Mouse (Mus musculus) hindbrain, embryonic 10.5 days (tissue): ENCODE measurements at regions not wholly inside any gene's neighbourhood (a gene's known extent, or its start where the extent isn't known, plus 50 kb on each side); places are given as distances from the start of the nearest gene placed in this dataset.
"Not testable (repeated sequence)": the region's sequence is repeated elsewhere in the genome, so short reads cannot be mapped to it uniquely, and the experiment has no call there.

Experiments used
- DNase-seq: peaks from one replicate; pipeline ENCODE4 v3.0.0-alpha.2; 2017; ENCODE audit warnings: low spot score
- H3K27ac ChIP-seq: fragments of 300-500 bp; sonication (generic); 2 replicates; pipeline ENCODE4 v1.5.1; 2016; ENCODE audit warnings: mild to moderate bottlenecking, moderate library complexity
- H3K27me3 ChIP-seq: fragments of 300-500 bp; sonication (generic); 2 replicates; pipeline ENCODE4 v1.6.1; 2016; ENCODE audit warnings: mild to moderate bottlenecking; ENCODE audit not compliant: poor library complexity, insufficient read depth, severe bottlenecking
- H3K36me3 ChIP-seq: fragments of 300-500 bp; sonication (generic); 2 replicates; pipeline ENCODE4 v1.6.1; 2016; ENCODE audit warnings: mild to moderate bottlenecking, moderate library complexity
- H3K4me1 ChIP-seq: fragments of 300-500 bp; sonication (generic); replicated peaks from 2 replicates; pipeline ENCODE4 v1.6.1; 2016; ENCODE audit warnings: mild to moderate bottlenecking
- H3K4me3 ChIP-seq: fragments of 300-500 bp; sonication (generic); 2 replicates; pipeline ENCODE4 v1.5.1; 2016; ENCODE audit warnings: mild to moderate bottlenecking, moderate library complexity
- H3K9me3 ChIP-seq: fragments of 300-500 bp; sonication (generic); 2 replicates; pipeline ENCODE4 v1.6.1; 2016; ENCODE audit warnings: mild to moderate bottlenecking, moderate library complexity
- WGBS: fragments of 180-500 bp; shearing (Covaris S2); methylation state at CpG from one replicate; pipeline ENCODE4 v1.1.7; 2016; 5-methylcytosine and 5-hydroxymethylcytosine counted together

GRCm38 (mm10) chr6:37707671-37708070, 162.9 kb upstream of the Trim24 start:
- not testable (repeated sequence) for H3K9me3 ChIP-seq, H3K4me1 ChIP-seq, H3K4me3 ChIP-seq, H3K36me3 ChIP-seq, H3K27ac ChIP-seq, DNase-seq, H3K27me3 ChIP-seq
- 77% methylated on average over 1 of the region's 1 CpGs for WGBS

GRCm38 (mm10) chr6:37711766-37712165, 158.8 kb upstream of the Trim24 start:
- no peak overlapping the region for H3K27ac ChIP-seq
- no peaks in the 10 kb centered on the region for H3K27me3 ChIP-seq
- peaks cover 6% of the 10 kb centered on the region; the same call in 1 of the 2 replicates for H3K9me3 ChIP-seq
- no peak for DNase-seq
- 59% methylated on average over 1 of the region's 1 CpGs for WGBS
- H3K4me3 ChIP-seq, result no peak overlapping the region
- H3K4me1 ChIP-seq, result peaks cover 15% of the 10 kb centered on the region
- no peaks in the 10 kb centered on the region for H3K36me3 ChIP-seq

GRCm38 (mm10) chr6:37713411-37713810, 157.2 kb upstream of the Trim24 start:
- H3K9me3 ChIP-seq, result no peaks in the 10 kb centered on the region
- DNase-seq, result no peak
- H3K27me3 ChIP-seq, result no peaks in the 10 kb centered on the region
- H3K27ac ChIP-seq, result no peak overlapping the region
- no peak overlapping the region for H3K4me3 ChIP-seq
- H3K36me3 ChIP-seq, result no peaks in the 10 kb centered on the region
- H3K4me1 ChIP-seq, result peaks cover 15% of the 10 kb centered on the region
- 83% methylated on average over 4 of the region's 4 CpGs for WGBS

- Histone ChIP-seq H3K27ac (peak overlapping the region; percentile 62), H3K4me3 (no peak overlapping the region), H3K27me3 (no peaks in the 10 kb centered on the region), H3K9me3 (no peaks in the 10 kb centered on the region), H3K4me1 (peaks cover 15% of the 10 kb centered on the region), H3K36me3 (no peaks in the 10 kb centered on the region)
- peak; percentile 6 for DNase-seq
- 14% methylated on average over 6 of the region's 6 CpGs for WGBS
Observed at GRCm38 (mm10) chr6:37714223-37714928, 156.2 kb upstream of the Trim24 start.

GRCm38 (mm10) chr6:37721736-37722135, 148.9 kb upstream of the Trim24 start:
- no peak overlapping the region for H3K27ac ChIP-seq
- WGBS, result 77% methylated on average over 1 of the region's 1 CpGs

GRCm38 (mm10) chr6:37723337-37723736, 147.3 kb upstream of the Trim24 start:
- no peak overlapping the region for H3K27ac ChIP-seq
- H3K9me3 ChIP-seq, result no peaks in the 10 kb centered on the region
- WGBS, result 78% methylated on average over 4 of the region's 4 CpGs
- H3K4me3 ChIP-seq, result no peak overlapping the region
- no peaks in the 10 kb centered on the region for H3K27me3 ChIP-seq
- H3K4me1 ChIP-seq, result no peaks in the 10 kb centered on the region
- no peak for DNase-seq
- H3K36me3 ChIP-seq, result no peaks in the 10 kb centered on the region

More at GRCm38 (mm10) chr6:37721736-37722135, 148.9 kb upstream of the Trim24 start:
- no peaks in the 10 kb centered on the region for H3K36me3 ChIP-seq
- no peaks in the 10 kb centered on the region for H3K9me3 ChIP-seq
- no peak for DNase-seq
- H3K4me3 ChIP-seq, result no peak overlapping the region
- no peaks in the 10 kb centered on the region for H3K4me1 ChIP-seq
- no peaks in the 10 kb centered on the region for H3K27me3 ChIP-seq

GRCm38 (mm10) chr6:37724240-37724639, 146.4 kb upstream of the Trim24 start:
- no peaks in the 10 kb centered on the region for H3K4me1 ChIP-seq
- H3K36me3 ChIP-seq, result no peaks in the 10 kb centered on the region
- 91% methylated on average over 5 of the region's 5 CpGs for WGBS
- H3K4me3 ChIP-seq, result no peak overlapping the region
- H3K9me3 ChIP-seq, result no peaks in the 10 kb centered on the region
- DNase-seq, result no peak
- no peak overlapping the region for H3K27ac ChIP-seq
- no peaks in the 10 kb centered on the region for H3K27me3 ChIP-seq

- Histone ChIP-seq H3K4me1 (peaks cover 13% of the 10 kb centered on the region), H3K4me3 (no peak overlapping the region), H3K9me3 (no peaks in the 10 kb centered on the region), H3K27ac (no peak overlapping the region), H3K27me3 (no peaks in the 10 kb centered on the region), H3K36me3 (no peaks in the 10 kb centered on the region)
- DNase-seq, result no peak
- WGBS, result 90% methylated on average over 2 of the region's 2 CpGs
Observed at GRCm38 (mm10) chr6:37728621-37729020, 142.0 kb upstream of the Trim24 start.

GRCm38 (mm10) chr6:37729165-37729564, 141.4 kb upstream of the Trim24 start:
- DNase-seq, result no peak
- no peak overlapping the region for H3K4me3 ChIP-seq
- no peaks in the 10 kb centered on the region for H3K9me3 ChIP-seq
- H3K4me1 ChIP-seq, result peaks cover 13% of the 10 kb centered on the region
- no peaks in the 10 kb centered on the region for H3K36me3 ChIP-seq
- H3K27me3 ChIP-seq, result no peaks in the 10 kb centered on the region
- WGBS, result 94% methylated on average over 2 of the region's 2 CpGs
- no peak overlapping the region for H3K27ac ChIP-seq

GRCm38 (mm10) chr6:37730500-37731239, 139.9 kb upstream of the Trim24 start:
- H3K27ac ChIP-seq, result 0 out of 2 replicates have a peak overlapping the region, but pooled peaks have one; percentile 16
- H3K4me3 ChIP-seq, result no peak overlapping the region
- WGBS, result 76% methylated on average over 8 of the region's 8 CpGs
- H3K36me3 ChIP-seq, result no peaks in the 10 kb centered on the region
- no peaks in the 10 kb centered on the region for H3K27me3 ChIP-seq
- peaks cover 13% of the 10 kb centered on the region for H3K4me1 ChIP-seq
- no peak for DNase-seq
- H3K9me3 ChIP-seq, result no peaks in the 10 kb centered on the region

GRCm38 (mm10) chr6:37732385-37732784, 138.2 kb upstream of the Trim24 start:
- WGBS, result 45% methylated on average over 10 of the region's 10 CpGs
- DNase-seq, result peak; percentile 42
- H3K27me3 ChIP-seq, result no peaks in the 10 kb centered on the region
- peak overlapping the region; percentile 57 for H3K27ac ChIP-seq
- no peak overlapping the region for H3K4me3 ChIP-seq
- no peaks in the 10 kb centered on the region for H3K36me3 ChIP-seq
- H3K4me1 ChIP-seq, result peaks cover 13% of the 10 kb centered on the region
- no peaks in the 10 kb centered on the region for H3K9me3 ChIP-seq

GRCm38 (mm10) chr6:37735288-37735961, 135.2 kb upstream of the Trim24 start:
- H3K4me3 ChIP-seq, result no peak overlapping the region
- WGBS, result 78% methylated on average over 4 of the region's 4 CpGs
- no peak for DNase-seq

GRCm38 (mm10) chr6:37735962-37736297, 134.7 kb upstream of the Trim24 start:
- 72% methylated on average over 4 of the region's 4 CpGs for WGBS
- Histone ChIP-seq H3K4me1 (peaks cover 5% of the 10 kb centered on the region), H3K27me3 (no peaks in the 10 kb centered on the region), H3K4me3 (no peak overlapping the region), H3K36me3 (no peaks in the 10 kb centered on the region), H3K27ac (no peak overlapping the region), H3K9me3 (peaks cover 5% of the 10 kb centered on the region; the same call in 1 of the 2 replicates)
- no peak for DNase-seq

More at GRCm38 (mm10) chr6:37735288-37735961, 135.2 kb upstream of the Trim24 start:
- no peak overlapping the region for H3K27ac ChIP-seq
- H3K36me3 ChIP-seq, result no peaks in the 10 kb centered on the region
- H3K4me1 ChIP-seq, result peaks cover 10% of the 10 kb centered on the region
- peaks cover 5% of the 10 kb centered on the region; the same call in 1 of the 2 replicates for H3K9me3 ChIP-seq
- H3K27me3 ChIP-seq, result no peaks in the 10 kb centered on the region
